Mouse (Mus musculus) intestine, embryonic 15.5 days (tissue): ENCODE measurements around the gene Homer3. TPM values are rescaled to one million over a fixed set of nuclear protein-coding genes. Genes with fewer than 3 reads are reported as not detected.

Experiments used
- ATAC-seq: fragments of 200-750 bp; cut with Nextera tagmentation; 2 replicates; pipeline ENCODE4 v1.8.0; 2017; ENCODE audit warnings: moderate TSS enrichment, moderate library complexity
- H3K27ac ChIP-seq: fragments of 300-500 bp; sonication (generic); 2 replicates; pipeline ENCODE4 v1.5.1; 2015; ENCODE audit warnings: mild to moderate bottlenecking, inconsistent platforms
- H3K27me3 ChIP-seq: fragments of 300-500 bp; sonication (generic); replicated peaks from 2 replicates; pipeline ENCODE4 v1.6.1; 2015; ENCODE audit warnings: inconsistent platforms
- H3K36me3 ChIP-seq: fragments of 300-500 bp; sonication (generic); 2 replicates; pipeline ENCODE4 v1.6.1; 2015; ENCODE audit warnings: inconsistent platforms
- H3K4me1 ChIP-seq: fragments of 300-500 bp; sonication (generic); replicated peaks from 2 replicates; pipeline ENCODE4 v1.6.1; 2015; ENCODE audit warnings: inconsistent platforms
- H3K4me2 ChIP-seq: fragments of 300-500 bp; sonication (generic); replicated peaks from 2 replicates; pipeline ENCODE4 v1.6.1; 2015; ENCODE audit warnings: mild to moderate bottlenecking, inconsistent platforms
- H3K4me3 ChIP-seq: fragments of 300-500 bp; sonication (generic); replicated peaks from 2 replicates; pipeline ENCODE4 v1.5.1; 2015; ENCODE audit warnings: inconsistent platforms
- H3K9ac ChIP-seq: fragments of 300-500 bp; sonication (generic); 2 replicates; pipeline ENCODE4 v1.6.1; 2015; ENCODE audit warnings: inconsistent platforms
- H3K9me3 ChIP-seq: fragments of 300-500 bp; sonication (generic); 2 replicates; pipeline ENCODE4 v1.6.1; 2016; ENCODE audit warnings: inconsistent platforms
- WGBS: fragments of 180-500 bp; shearing (Covaris S2); methylation state at CpG from one replicate; pipeline ENCODE4 v1.1.7; 2015; 5-methylcytosine and 5-hydroxymethylcytosine counted together
- polyA plus RNA-seq: library from polyadenylated mRNA; unstranded; fragments of >200 nt; fragmentation: Nextera tagmentation; extraction: Ambion mirVana; gene quantifications from 2 replicates; pipeline ENCODE4 v1.2.1, GENCODE M21; 2015

Gene Homer3
- 27.7 and 31.5 TPM in 2 replicates for polyA plus RNA-seq

DNA sequence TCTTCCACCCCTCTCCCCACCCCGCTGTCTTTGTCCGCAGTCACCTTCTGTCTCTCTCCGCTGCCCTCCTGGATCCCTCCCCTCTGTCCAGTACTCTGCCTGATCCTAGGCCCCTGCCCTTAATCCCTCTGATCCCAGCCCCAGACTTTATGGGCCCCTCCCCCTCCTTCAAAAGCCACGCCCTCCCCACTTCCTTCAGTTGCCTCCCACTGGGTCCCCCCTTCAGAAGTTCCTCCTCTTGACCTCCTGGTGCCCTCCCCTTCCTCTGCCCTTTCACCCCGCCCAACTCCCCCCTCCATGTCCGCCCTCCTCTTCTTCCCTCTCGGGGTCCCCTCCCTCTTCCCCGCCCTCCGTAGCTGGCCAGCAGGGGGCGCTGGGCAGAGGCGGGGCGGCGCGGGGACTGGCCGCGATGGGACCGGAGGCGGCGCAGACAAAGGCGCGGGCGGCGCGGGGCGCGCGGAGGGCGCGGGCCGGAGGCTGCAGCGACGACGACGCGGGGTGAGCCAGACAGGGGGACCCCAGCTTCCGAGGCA is at the start of gene Homer3:
Homer3 (plus strand) TSS at position 225 of the 533 bp plus-strand sequence.
- under 1% methylated on average over 36 of the region's 36 CpGs for WGBS
- 0 out of 2 replicates have a peak, but pooled peaks cover 7% of the 10 kb centered on the region for H3K4me1 ChIP-seq
- H3K36me3 ChIP-seq: peaks cover 22% of the 10 kb centered on the region
- H3K9ac ChIP-seq: peak within 1 kb of the TSS; percentile 94
- H3K27ac ChIP-seq: peak within 1 kb of the TSS; percentile 67
- H3K27me3 ChIP-seq: no peaks in the 10 kb centered on the region
- H3K9me3 ChIP-seq: no peaks in the 10 kb centered on the region
- peak within 1 kb of the TSS; percentile 82 for H3K4me3 ChIP-seq
- peak within 1 kb of the TSS; percentile 87 for H3K4me2 ChIP-seq
- ATAC-seq: peak; percentile 94

DNA sequence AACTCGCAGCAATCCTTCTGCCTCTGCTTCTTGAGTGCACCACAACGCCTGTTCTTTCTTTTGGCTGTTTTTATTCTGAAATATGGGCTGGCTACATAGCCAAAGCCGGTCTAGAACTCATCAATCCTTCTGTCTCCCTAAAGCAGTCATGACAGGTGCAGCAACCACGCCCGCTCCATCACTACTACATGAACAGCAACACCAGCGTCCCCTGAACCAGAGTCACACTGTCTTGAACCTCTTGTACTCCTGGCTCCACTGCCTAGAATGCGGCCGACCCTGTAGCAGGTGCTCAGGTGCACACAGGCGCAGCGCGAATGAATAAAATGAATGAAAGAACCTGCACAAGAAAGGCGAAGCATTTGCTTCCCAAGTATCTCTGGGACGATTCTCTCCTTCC is 49.0 kb upstream of the Homer3 start:
- Histone ChIP-seq H3K4me3 (peak overlapping the region; percentile 83), H3K4me1 (peaks cover 14% of the 10 kb centered on the region), H3K36me3 (peaks cover 29% of the 10 kb centered on the region), H3K4me2 (peak overlapping the region; percentile 90), H3K9me3 (no peaks in the 10 kb centered on the region), H3K27ac (no peak overlapping the region), H3K9ac (peak overlapping the region; percentile 85), H3K27me3 (no peaks in the 10 kb centered on the region)
- 0 out of 2 replicates have a peak, but pooled peaks have one; percentile 7 for ATAC-seq
- WGBS: 6% methylated on average over 13 of the region's 13 CpGs

DNA sequence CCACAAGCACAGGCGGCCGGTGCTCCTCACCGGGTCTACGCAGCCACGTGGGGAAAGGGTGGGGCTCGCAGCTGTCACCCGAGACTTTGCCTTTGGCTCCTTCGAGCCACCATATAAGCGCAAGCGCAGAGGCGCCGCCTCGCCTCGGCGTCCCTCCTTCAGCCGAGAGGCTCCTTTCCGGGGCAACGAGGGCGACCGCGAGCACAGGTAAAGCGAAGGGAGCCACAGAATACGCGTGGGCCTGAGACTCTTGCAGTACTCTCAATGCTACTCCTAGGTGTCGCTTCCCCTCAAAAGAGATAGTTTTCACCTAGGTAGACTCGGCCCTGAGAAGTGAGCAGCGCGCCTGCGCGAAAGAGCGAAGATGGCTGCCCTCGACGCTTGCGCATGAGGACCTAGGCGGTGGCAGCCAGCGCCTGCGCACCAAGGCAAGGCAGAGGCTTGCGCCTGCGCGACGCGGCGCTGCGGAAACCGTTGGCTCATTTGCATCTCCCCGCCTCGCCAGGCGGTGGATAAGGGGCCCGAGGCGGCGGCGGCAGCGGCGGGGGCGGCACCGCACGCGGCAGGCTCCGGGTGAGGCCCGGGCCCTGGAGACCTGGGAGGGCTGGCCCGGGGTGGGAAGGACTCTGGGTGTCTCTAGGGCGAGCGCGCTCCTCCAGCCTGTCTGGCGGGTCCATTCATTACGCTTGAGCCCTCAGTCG is 48.4 kb upstream of the Homer3 start, which contains the start of the genes Sugp2 and Armc6:
Sugp2 (plus strand) TSS at position 147 of the 701 bp plus-strand sequence.
Armc6 (minus strand) TSS at position 387 of the 701 bp plus-strand sequence.
- H3K27me3 ChIP-seq: no peaks in the 10 kb centered on the region
- peak within 1 kb of the TSS; percentile 95 for H3K27ac ChIP-seq
- peak within 1 kb of the TSS; percentile 83 for H3K4me3 ChIP-seq
- H3K4me1 ChIP-seq: peaks cover 14% of the 10 kb centered on the region
- peaks cover 32% of the 10 kb centered on the region for H3K36me3 ChIP-seq
- no peaks in the 10 kb centered on the region for H3K9me3 ChIP-seq
- peak; percentile 98 for ATAC-seq
- WGBS: under 1% methylated on average over 67 of the region's 67 CpGs
- peak within 1 kb of the TSS; percentile 85 for H3K9ac ChIP-seq
- peak within 1 kb of the TSS; percentile 90 for H3K4me2 ChIP-seq

DNA sequence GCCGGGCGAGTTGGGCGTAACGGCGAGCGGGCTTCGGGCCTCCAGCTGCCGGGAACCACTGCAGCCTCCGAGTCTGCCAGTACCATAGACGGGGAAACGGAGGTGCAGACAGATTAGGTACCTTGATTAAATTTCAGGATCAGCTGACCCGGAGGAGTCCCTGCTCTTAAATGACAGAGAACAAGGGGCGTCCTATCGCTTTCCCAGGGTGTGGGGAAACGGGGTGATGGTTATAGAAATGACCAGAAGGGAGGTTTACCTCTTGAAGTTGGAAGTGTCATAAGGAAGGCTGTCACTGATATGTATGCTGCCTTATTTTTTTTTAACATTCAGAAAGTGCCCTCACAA is 47.9 kb upstream of the Homer3 start:
- 0% methylated on average over 15 of the region's 15 CpGs for WGBS

DNA sequence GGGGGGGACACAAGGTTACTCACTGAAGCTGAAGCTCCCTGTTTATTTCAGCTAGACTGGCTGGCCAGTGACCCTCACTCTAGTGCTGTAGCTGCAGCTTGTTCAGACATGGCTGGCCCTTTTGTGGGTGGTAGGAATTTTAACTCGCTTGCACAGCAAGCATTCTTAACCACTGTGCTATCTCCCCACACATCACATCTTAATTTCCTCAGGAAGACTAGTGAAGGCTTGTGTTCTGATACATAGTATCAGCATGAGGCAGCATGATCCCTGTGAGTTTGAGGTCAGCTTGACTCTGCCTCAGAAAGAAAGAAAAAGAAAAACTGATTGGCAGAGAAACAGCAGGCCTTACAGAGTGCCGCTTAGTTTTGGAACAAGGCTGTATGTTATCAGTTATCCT is 44.8 kb upstream of the Homer3 start:
- WGBS: 81% methylated on average over 2 of the region's 2 CpGs
- peaks cover 36% of the 10 kb centered on the region for H3K36me3 ChIP-seq
- no peak overlapping the region for H3K4me2 ChIP-seq
- H3K9me3 ChIP-seq: no peaks in the 10 kb centered on the region
- no peak overlapping the region for H3K27ac ChIP-seq
- peaks cover 14% of the 10 kb centered on the region for H3K4me1 ChIP-seq
- H3K9ac ChIP-seq: no peak overlapping the region
- H3K4me3 ChIP-seq: no peak overlapping the region
- no peaks in the 10 kb centered on the region for H3K27me3 ChIP-seq
- no peak for ATAC-seq

More for the DNA sequence above, 47.9 kb upstream of the Homer3 start:
- Histone ChIP-seq H3K9ac (peak overlapping the region; percentile 85), H3K9me3 (no peaks in the 10 kb centered on the region), H3K4me1 (peaks cover 14% of the 10 kb centered on the region), H3K27ac (peak overlapping the region; percentile 91), H3K4me2 (peak overlapping the region; percentile 65), H3K36me3 (peaks cover 28% of the 10 kb centered on the region), H3K27me3 (no peaks in the 10 kb centered on the region), H3K4me3 (peak overlapping the region; percentile 83)
- ATAC-seq: no peak

DNA sequence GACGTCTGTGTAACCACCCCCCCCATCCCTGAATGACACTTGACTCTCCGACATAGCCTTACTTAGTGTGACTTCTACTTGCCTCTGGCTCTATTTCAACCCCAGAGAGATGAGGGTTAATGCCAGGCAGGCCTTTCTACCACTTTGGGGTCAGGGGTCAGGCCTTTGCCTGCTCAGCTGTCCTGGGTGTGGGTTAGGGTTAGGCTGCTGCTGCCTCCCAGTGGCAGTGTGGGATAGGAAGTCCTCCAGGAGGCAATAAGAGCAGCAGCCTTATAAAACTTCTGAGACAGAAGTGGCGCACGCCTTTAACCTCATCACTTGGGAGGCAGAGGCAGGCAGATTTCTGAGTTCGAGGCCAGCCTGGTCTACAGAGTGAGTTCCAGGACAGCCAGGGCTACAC is 42.0 kb upstream of the Homer3 start:
- Histone ChIP-seq H3K9ac (no peak overlapping the region), H3K4me1 (peaks cover 1% of the 10 kb centered on the region; the same call in 1 of the 2 replicates), H3K4me3 (no peak overlapping the region), H3K9me3 (no peaks in the 10 kb centered on the region), H3K36me3 (peaks cover 47% of the 10 kb centered on the region), H3K4me2 (no peak overlapping the region), H3K27me3 (no peaks in the 10 kb centered on the region), H3K27ac (no peak overlapping the region)
- ATAC-seq: no peak
- WGBS: 87% methylated on average over 5 of the region's 5 CpGs

DNA sequence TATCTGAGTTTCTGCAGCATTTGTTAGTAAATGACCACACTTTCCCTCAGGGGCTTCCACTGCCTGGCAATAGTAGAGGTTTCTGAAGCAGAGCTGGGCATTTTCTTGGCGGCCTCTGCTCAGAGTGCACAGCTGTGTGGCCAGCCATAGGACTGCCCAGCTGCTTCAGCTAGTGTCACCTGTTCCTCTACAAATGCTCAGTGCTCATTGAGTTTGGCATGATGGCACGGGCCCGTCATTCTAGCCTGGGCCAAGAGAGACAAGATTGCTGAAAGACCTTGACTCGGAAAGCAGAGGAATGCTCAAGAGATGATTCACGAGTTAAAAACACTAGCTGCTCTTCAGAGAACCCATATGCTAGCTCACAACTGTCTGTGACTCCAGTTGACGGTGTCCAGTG is 36.0 kb upstream of the Homer3 start:
- WGBS: 92% methylated on average over 6 of the region's 6 CpGs
- H3K9ac ChIP-seq: no peak overlapping the region
- H3K4me3 ChIP-seq: no peak overlapping the region
- no peak overlapping the region for H3K4me2 ChIP-seq
- ATAC-seq: no peak
- no peaks in the 10 kb centered on the region for H3K4me1 ChIP-seq
- no peaks in the 10 kb centered on the region for H3K27me3 ChIP-seq
- no peaks in the 10 kb centered on the region for H3K9me3 ChIP-seq
- H3K36me3 ChIP-seq: peaks cover 41% of the 10 kb centered on the region
- no peak overlapping the region for H3K27ac ChIP-seq

DNA sequence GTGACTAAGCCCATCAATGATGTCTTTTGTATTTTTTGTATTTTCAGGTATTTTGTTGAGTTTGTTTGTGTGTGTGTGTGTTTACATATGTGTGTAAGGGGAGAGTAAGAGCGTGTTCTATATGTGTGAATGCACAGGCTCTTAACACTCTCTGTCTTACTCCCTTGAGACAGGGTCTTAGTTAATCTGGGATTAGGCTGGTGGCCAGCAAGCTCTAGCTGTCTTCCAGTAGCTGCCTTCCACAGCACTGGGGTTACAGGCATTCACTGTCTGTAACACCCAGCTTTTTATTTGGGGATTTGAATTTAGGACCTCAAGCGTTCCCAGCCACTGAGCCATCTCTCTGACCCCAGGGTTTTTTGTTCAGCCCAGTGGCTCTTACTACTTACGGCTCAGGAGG is 34.8 kb upstream of the Homer3 start:
- H3K27me3 ChIP-seq: no peaks in the 10 kb centered on the region
- no peak for ATAC-seq
- H3K4me2 ChIP-seq: no peak overlapping the region
- H3K4me3 ChIP-seq: no peak overlapping the region
- no peaks in the 10 kb centered on the region for H3K9me3 ChIP-seq
- WGBS: 94% methylated on average over 3 of the region's 3 CpGs
- H3K27ac ChIP-seq: no peak overlapping the region
- H3K36me3 ChIP-seq: peaks cover 45% of the 10 kb centered on the region
- H3K9ac ChIP-seq: no peak overlapping the region
- H3K4me1 ChIP-seq: no peaks in the 10 kb centered on the region

DNA sequence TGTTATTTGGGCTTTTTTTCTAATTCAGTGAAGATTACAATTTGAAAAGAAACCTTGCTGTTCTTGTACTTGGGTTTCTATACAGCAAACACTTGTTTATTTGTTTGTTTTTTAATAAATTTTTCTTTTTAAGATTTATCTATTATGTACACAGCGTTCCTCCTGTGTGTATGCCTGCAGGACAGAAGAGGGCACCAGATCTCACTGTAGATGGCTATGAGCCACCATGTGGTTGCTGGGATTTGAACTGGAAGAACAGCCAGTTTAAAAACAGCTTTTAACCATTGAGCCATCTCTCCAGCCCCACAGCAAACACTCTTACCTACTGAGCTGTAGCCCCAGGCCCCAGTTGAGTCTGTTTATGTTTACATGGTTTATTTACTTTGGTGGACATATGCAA is 28.0 kb upstream of the Homer3 start:
- Histone ChIP-seq H3K4me1 (no peaks in the 10 kb centered on the region), H3K27ac (no peak overlapping the region), H3K4me3 (no peak overlapping the region), H3K36me3 (peaks cover 50% of the 10 kb centered on the region), H3K27me3 (no peaks in the 10 kb centered on the region), H3K4me2 (no peak overlapping the region), H3K9me3 (no peaks in the 10 kb centered on the region), H3K9ac (no peak overlapping the region)
- ATAC-seq: no peak
- 79% methylated on average over 1 of the region's 1 CpGs for WGBS

DNA sequence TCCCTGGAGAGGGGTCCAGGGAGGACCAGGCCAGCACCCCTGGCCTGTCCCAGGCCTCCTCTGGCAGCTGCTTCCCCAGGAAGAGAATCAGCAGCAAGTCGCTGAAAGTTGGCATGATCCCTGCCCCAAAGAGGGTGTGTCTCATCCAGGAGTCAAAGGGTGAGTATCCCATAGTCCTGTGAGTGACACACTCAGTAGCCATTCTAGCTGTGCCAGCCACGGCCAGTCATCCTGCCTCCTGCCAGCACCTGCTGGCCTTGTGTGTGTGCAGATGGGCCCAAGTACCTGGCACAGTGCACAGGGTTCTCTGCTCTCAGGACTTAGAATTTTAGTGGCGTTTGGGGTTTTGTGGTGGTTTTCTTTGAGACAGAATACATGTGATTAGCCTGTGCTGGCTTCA is 25.2 kb upstream of the Homer3 start:
- no peak overlapping the region for H3K4me3 ChIP-seq
- no peak for ATAC-seq
- no peaks in the 10 kb centered on the region for H3K9me3 ChIP-seq
- H3K27me3 ChIP-seq: no peaks in the 10 kb centered on the region
- peaks cover 46% of the 10 kb centered on the region for H3K36me3 ChIP-seq
- 79% methylated on average over 3 of the region's 3 CpGs for WGBS
- H3K9ac ChIP-seq: no peak overlapping the region
- H3K4me2 ChIP-seq: no peak overlapping the region
- H3K4me1 ChIP-seq: no peaks in the 10 kb centered on the region
- H3K27ac ChIP-seq: no peak overlapping the region

DNA sequence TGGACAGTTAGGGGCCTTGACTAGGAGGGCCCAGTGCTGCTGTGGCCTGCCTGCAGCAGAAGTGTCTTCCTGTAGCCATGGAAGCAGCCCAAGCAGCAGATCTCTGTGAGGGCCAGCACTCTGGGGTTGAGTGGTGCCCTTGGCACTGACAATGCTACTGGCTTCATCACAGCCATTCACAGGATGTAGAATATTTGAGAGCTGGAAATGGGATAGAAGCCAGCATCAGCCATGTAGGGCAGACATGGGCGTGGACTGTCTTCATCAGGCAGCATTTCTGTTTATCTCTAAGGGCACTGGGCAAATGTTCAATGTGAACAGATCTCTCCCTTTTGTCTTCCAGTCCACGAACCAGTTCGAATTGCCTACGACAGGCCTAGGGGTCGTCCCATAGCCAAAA is 24.0 kb upstream of the Homer3 start:
- Histone ChIP-seq H3K9ac (no peak overlapping the region), H3K4me2 (no peak overlapping the region), H3K9me3 (no peaks in the 10 kb centered on the region), H3K4me3 (no peak overlapping the region), H3K27me3 (no peaks in the 10 kb centered on the region), H3K36me3 (peaks cover 45% of the 10 kb centered on the region), H3K27ac (no peak overlapping the region), H3K4me1 (no peaks in the 10 kb centered on the region)
- 90% methylated on average over 5 of the region's 5 CpGs for WGBS
- no peak for ATAC-seq

DNA sequence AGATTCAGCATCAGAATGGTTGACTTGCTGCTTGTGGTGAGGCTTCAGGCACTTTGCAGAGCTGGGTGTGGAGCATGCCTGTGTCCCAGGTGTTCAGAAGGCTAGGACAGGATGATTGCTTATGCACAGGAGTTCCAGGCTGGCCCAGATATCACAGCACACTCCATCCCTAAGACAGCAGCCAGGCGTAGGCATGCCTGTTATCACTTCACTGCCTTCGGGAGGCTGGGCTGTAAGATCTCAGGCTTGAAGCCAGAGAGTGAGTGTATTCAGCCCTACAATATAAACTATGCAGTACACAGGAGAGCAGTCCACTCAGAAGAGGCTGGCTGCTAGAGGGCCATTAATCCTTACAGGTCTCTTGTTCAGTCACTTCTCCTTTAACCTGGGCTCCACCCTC is 23.6 kb upstream of the Homer3 start:
- Histone ChIP-seq H3K4me2 (no peak overlapping the region), H3K27me3 (no peaks in the 10 kb centered on the region), H3K4me3 (no peak overlapping the region), H3K4me1 (no peaks in the 10 kb centered on the region), H3K27ac (no peak overlapping the region), H3K9ac (no peak overlapping the region), H3K36me3 (peaks cover 45% of the 10 kb centered on the region), H3K9me3 (no peaks in the 10 kb centered on the region)
- 74% methylated on average over 2 of the region's 2 CpGs for WGBS
- no peak for ATAC-seq

DNA sequence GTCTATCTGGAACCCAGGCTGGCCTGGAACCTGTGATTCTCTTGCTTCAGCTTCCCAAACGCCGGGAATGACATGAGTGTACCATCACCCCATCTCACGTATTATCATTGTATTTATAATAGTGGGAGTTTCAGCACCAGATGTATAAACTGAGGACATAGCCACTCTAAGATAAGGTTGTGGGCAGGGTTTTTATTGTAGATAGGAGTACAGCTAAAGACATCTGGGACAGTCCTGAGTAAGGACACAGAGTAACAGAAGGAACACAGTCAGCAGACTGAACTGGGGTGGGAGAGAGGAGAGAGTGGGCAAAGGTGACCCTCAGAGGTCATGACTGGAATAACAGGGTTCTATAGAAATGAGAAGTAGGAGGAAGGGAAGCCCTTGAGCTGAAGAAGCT is 15.0 kb upstream of the Homer3 start:
- Histone ChIP-seq H3K9me3 (no peaks in the 10 kb centered on the region), H3K4me3 (no peak overlapping the region), H3K4me2 (no peak overlapping the region), H3K9ac (no peak overlapping the region), H3K4me1 (no peaks in the 10 kb centered on the region), H3K27ac (no peak overlapping the region), H3K27me3 (no peaks in the 10 kb centered on the region), H3K36me3 (peaks cover 19% of the 10 kb centered on the region)
- WGBS: 87% methylated on average over 3 of the region's 3 CpGs
- ATAC-seq: no peak
